Mouse (Mus musculus) adrenal gland, postnatal 25 days (tissue): ENCODE data around the gene Klhdc4. TPM values are rescaled to one million over a fixed set of nuclear protein-coding genes. Genes with fewer than 3 reads are reported as not detected.

Source experiments
- DNase-seq: peaks from one replicate; pipeline ENCODE4 v3.0.0; 2021; ENCODE audit warnings: mixed read lengths
- long read RNA-seq: library from polyadenylated mRNA; stranded (forward); transcript quantifications from one replicate; pipeline ENCODE4 v2.0.0, GENCODE M21; 2021
- total RNA-seq: library from RNA; stranded (reverse); gene quantifications from 2 replicates; pipeline ENCODE4 v1.2.3, GENCODE M21; 2021

Klhdc4 gene
- 29.1 and 30.5 TPM in 2 replicates for total RNA-seq
- long read RNA-seq, transcript Klhdc4-201 (12 exons, 2,078 nt), result major isoform, 55 of 68 reads
- long read RNA-seq, partial matches to known transcripts, result 6 of 68 reads
- long read RNA-seq, other reads (novel, unspliced or antisense), result 7 of 68 reads

DNA sequence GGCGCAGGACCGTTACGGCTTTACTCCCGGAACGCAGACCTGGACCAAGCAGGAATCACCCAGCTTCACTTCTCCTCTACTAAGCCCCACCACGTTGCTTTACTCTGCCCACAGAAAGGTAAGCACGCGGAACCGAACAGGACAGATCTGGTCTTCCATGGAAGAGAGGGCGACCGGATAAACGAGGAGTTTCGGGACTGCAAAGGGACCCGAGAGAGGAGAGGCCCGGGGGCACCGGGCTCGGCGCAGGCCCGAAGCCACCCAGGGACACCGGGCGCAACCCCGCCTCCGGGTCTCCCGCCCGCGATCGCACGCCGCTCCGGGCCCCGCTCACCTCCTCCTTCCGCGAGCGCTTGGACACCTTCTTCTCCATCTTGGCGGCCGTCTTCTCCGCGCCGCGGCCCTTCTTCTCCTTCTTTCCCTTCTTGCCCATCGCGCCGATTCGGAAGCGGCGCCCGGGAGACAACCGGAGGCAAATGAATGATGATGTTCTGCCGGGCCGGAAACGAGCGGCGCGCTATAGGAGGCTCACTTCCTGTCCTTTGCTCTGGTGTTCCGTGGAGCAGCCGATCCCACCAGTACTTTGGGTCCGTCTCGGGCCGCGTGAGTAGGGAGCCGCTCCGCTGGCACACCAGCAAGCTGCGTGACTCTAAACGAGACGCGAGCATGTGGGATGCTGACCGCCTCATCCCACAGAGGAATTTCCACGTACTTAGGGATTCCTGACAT lies at the start of gene Klhdc4:
Gene Klhdc4 (minus strand): TSS at position 522 of the 729 bp plus-strand sequence.
- DNase-seq, result peak; percentile 84

DNA sequence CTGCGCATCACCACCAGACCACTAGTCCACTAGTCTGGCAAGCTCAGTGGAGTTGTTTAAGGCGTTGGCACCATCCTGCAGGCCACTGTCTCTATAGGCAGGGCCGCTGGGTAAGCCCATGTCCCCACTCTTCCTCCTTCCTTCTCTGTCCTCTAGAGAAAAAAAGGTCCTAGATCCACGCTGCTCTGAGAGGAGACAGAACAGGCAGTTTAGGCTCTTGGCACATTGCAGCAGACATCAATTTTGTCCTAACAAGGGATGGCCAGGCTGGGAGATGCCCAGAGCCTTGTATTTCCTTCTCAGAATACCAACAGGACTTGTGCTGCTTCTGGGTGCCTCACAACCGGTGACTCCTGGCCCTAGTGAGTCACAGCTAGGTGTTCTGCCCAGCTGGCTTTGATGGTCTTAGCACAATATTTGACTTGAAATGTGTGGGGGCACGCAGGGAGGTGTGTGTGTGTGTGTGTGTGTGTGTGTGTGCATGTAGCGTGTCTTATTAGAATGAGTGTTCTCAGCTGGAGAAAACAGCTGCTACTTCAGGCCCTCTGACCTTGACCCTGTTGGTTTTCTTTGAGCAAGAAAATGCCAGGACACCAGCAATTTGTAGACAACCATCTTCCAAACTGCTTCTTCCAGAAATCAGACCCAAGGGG lies 48.6 kb upstream of the Klhdc4 start:
- DNase-seq, result no peak

DNA sequence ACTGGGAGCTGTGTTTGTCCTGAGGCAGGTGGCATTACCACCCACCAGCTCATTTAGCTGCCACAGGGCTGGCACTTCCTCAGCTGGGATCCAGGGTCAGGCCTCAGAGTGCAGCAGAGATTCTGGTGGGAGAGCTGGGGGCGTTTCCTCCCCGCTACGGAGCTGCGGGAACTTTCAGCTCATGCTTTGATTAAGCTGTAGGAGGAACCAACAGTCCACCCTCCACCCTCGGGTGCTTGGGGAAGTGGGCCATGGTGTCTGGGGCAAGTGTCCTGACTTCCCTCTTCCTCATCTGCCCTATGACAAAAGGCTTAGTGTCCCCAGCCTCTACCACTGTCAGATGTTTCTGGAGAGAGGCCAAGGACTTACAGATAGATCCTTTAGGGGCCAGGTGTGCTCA lies 47.8 kb upstream of the Klhdc4 start:
- no peak for DNase-seq

DNA sequence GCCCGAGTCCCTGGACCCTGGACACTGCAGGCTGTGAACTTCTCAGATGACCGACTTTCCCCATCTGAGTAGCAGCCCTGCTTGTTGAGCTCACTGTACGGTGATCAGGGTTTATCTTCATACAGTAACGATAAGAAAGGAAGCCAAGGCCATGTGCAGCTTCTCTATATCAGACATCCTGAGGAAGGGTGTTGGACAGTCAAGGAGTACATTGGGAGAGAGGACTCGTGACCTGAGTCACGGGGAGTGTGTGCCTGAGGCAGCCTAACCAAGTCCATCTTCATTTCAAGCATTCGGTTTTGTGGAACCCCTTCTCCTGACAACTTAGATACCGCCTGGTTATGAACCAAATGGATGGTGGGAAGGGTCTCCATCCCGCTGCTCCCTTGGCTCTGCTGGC lies 46.1 kb upstream of the Klhdc4 start:
- no peak for DNase-seq

DNA sequence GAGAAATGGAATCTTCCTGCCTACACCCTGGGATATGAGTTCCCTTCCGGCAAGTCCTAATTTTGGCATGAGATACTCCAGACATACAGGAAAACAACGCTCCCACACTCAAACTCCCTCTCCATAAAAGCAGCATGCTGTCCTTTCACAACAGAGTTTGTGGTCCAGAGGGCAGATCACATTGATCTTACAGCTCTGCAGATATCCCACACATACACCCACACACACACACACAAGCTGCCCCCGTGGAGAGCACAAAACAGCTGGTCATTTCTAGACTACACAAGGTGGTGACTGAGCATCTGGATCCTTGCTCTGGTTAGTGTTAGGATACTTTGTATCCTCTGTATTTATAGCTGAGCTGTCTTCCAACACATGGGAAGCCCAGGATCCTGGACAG lies 45.7 kb upstream of the Klhdc4 start:
- no peak for DNase-seq

DNA sequence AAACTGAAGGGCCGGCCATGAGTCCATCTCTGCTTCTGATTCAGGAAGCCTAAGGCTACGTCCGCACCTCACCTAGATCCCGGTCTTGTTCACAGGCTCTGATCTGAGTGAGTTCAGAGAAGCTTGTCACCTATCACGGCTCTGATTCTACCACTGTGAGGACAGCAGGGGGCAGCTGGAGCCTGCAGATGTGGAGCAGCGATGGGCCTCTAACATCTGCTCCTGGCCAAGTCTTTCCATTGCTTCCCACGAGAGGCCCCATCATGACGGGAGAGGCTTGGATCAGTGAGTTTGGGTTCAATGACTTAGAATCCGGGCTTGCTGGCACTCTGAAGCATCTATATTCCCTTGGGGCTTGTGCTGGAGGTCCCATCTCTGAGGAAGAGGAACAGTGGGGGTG lies 44.7 kb upstream of the Klhdc4 start:
- DNase-seq, result peak; percentile 62

DNA sequence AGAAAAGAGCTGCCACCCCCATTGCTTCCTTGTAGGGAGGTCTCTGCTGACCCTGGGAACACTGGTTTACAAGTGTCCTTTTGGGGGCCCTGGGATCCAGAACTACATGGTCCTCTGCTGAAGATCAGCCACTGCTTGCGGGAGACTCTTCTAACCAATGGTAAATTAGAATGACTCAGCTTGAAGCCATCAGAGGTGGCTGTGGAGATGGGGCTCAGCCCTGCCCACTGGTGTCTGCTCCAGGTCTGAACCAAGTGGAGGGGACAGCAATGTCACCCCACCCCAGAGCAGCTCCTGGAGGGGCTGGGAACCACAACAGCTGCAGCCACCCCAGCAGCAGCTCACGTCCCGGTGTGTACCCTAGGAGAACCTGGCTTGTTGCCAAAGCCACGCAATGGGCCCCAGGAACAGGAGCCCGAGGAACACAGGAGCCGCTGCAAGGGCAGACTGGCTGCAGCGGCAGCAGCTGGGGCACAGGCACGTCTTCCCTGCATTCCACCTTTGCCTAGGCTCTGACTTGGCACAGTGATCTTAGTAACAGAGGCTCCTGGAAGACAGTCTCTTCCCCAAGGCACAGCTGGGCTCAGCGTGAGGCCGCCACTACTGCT lies 42.6 kb upstream of the Klhdc4 start:
- DNase-seq, result peak; percentile 35

DNA sequence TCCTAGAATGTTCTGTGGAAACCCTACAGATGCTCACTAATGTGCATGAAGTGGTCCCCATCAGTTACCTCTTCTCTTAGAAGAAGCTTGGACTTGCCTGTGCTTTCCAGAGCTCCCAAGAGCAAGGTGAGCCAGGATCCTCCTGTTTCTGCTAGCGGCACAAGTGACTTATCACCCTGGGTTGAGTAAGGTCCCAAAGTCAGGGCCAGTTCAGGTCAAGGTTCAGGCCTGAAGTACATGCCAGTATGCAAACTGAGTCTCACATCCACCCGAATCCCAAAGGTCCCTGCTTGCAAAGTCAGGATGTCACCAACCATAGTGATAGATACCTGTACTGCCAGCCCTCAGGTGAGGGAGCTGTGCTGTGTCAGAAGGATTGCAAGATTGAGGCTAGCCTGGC lies 40.8 kb upstream of the Klhdc4 start:
- no peak for DNase-seq

DNA sequence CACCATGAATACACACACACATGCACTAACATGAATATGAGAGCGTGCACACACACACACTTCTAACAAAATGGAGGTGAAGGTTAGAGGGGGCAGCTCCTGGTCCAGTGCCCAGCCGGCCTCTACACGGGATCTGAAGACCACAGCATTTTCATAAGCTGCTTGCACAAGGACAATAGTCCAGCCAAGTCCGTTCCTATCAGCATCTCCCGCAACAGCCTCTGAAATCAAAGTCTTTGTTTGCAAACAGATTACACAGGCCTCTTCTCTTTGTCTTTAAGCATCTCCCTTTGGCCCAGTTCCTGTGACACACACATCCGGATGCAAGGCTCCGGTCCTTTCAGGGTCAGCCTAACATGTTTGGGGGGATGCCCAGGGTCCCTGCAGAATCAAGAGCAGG lies 39.5 kb upstream of the Klhdc4 start:
- DNase-seq, result no peak

DNA sequence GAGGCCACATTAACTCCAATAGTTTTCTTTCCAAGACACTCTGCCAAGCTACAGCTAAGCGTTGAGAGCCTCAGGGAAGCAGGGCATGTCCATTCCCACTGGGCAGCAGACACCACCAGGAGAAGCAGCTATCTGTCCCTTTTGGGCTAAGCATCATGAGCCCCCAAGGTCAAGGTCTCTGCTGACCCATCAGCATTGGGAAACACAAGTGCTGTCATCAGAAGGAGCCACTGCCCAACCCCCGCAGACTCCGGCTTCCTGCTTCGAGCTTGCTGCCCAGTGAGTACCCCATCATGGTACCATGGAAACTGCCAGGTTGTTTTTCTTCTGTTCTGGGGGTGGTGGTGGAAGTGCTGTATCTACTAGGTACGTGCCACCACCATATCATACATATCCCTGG lies 38.8 kb upstream of the Klhdc4 start:
- DNase-seq, result peak; percentile 60

DNA sequence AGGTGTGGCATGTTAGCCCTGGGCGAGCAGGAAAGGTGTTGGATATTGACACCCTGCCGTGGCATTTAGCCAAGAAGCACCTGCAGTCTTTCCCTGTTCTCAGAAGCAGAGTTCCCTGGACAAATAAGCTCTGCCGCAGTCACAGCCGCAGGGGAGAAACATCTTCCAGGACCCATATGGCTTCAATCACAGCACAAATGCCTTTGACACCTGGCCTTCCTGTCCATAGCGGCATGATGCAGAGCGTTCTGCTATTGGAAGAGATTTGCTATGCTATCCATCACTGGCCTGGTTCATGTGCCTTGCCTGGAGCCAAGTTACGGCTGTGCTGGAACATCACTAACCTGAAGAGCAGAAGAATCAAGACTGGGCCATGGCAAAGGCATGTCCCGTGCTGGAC lies 36.0 kb upstream of the Klhdc4 start:
- no peak for DNase-seq

DNA sequence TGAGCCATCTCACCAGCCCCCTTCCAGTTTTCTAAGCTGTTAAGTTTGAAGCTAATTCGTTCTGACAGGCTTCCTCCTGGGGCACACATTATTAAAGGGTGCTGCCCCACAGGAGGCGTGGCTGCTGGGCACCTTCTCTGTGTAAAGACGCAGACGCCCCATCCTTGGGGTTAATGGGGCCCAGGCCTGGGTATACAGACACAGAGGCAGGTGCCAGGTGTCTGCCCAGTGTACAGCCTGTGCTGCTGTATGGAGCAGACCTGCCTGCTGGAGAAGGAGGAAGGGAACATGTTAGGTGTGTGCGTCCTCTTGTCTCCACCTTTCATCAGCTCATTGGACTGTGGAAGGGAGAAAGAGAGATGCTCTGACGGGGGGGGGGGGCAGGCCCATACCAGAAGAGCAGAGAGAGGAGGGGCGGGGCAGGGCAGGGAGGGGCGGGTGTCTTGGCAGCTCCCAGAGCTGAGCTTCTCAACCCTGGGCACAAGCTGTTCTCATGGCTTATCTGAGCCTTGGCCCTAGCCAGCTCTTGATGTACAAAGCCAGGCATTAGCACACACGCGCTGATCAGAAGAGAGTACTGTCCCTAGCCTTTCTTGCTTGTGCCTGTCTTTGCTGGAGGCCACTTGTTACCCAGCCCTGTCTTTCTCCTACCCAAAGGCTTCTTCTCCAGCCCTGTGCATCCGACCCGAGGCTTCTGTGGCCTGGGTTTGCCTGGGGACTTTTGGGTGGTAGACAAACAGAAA lies 32.6 kb upstream of the Klhdc4 start:
- DNase-seq, result no peak

DNA sequence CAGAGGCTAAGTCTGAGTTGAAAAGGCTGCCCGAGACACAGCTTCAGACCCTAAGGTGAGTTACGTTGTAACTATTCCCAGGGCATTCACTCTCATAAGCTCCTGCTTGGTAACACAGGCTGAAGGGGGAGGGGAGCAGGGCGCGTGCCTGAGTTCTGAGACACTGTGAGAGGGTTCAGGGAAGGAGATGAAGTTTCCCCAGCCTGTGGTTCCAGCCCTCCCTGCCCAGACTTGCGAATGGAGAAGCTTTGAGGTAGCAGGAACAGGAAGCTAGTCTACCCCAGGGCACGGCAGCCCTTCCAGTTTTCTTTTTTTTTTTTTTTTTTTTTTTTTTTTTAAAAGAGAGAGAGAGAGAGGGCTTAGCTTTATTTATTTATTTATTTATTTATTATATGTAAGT lies 31.9 kb upstream of the Klhdc4 start:
- DNase-seq, result no peak

DNA sequence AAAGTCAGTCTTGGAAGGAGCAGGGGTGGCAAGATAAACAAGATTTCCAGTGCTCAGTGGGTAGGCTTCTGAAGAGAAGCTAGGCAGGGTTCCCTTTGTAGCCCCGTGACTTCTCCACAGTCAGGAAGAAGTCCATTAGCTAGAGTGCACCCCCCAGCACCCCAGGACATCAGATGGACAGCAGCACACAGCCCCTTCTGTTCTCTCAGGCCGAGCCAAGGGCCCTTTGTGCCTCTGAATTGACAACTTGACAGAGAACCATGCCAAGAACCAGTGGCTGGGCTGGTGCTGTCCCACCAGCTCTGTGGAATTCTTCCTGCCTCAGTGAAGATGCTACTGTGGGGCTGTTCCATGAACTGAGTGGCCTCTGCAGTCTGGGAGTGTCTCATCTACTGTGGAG lies 28.4 kb upstream of the Klhdc4 start:
- DNase-seq, result no peak

DNA sequence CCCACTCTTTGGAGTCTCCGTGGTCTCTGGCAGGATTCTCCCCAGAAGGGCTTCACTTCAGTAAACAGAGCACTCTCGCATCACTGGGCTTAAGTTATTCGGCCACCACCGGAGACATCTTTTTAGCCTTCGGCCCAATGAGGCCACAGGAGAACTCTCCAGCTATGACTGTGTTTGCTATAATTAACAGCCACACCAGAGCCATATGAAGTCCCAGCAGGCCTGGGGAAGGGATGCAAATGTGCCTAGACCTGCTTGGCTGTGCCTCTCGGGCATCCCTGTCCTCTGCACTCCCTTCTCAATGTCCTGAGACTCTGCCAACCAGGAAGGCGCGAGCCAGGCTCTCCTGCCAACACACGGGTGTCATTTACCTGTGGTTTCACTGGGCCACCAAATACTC lies 28.0 kb upstream of the Klhdc4 start:
- DNase-seq, result no peak

DNA sequence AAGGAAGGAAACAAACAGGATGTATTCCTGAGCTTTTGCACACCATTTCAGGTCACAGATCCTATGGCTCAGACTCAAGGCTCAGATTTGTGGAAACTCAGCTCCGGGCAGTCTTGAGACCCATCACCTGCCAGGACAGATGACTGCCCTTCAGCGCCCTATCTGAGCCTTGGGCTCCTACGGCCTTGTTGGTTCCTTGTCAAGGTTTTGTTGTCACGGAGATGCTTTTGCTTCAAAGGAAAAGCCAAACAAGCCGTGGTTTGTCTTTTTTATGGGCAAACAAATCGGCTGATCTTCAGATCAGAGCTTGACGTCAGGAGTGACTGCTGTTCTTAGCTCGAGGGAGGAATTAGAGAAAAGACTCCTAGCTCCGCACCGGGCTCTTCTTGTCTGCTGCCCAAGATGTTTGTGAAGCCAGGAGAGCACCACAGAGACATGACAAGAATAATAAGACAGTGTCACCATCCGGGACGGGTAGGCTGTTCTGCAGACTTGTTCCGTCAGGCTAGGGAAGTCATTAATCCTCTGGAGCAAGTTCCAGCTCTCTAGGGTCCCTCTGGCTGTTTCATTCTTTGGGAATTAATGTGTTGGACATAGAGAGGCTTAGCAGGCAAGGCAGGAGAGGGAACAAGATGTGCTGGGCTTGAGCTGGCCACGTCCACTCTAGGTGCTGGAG lies 26.8 kb upstream of the Klhdc4 start:
- DNase-seq, result no peak

DNA sequence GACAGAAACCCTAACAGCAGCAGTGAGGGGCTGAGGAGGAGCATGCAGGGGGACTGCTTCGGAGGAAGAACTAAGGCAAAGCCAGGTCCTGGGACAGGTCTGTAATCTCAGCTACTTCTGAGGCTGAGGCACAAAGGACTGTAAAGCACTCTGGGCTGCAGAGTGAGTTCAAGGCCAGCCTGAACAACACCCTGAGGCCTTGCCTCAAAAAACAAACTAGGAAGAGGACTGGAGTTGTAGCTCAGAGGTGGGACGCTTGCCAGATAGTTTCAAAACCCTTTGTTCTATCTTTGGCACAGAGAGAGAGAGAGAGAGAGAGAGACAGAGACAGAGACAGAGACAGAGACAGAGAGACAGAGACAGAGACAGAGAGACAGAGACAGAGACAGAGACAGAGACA lies 24.2 kb upstream of the Klhdc4 start:
- peak; percentile 55 for DNase-seq

DNA sequence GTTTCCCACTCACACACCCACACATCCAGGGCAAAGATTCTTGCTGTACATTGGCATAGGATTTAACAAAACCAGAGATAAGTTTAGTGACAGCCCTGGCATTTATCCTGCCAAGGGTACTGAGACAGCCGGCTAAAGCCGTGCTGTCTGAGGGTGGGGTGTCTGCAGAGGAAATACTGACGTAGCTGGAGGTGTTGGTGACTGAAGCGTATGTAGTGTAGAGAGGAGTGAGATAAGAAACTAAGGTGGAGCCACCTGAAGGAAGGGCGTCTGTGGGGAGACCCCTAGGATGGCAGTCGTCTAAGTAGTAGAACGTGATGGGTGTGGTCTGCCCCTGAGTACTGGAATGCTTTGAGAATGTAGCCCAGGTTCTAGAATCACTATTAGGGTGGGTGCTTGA lies 23.1 kb upstream of the Klhdc4 start:
- no peak for DNase-seq

DNA sequence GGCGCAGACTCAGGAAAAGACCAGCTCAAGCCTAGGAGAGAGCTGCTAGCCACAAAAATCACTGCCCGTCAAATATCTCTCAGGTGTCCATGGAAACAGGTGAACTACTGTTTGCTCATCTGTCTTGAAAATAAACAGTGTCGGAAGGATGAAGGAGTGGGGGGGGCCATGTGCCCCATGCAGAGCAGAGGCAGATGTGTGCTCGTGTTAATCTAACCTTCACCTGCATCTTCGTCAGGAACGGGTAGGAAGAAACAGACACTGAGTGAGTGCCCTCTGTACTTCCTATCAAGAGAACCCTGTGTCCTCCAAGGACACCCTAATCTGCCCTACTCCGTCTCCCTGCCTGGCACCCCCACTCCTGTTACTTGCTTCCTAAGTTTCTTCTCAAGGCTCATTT lies 22.3 kb upstream of the Klhdc4 start:
- no peak for DNase-seq

DNA sequence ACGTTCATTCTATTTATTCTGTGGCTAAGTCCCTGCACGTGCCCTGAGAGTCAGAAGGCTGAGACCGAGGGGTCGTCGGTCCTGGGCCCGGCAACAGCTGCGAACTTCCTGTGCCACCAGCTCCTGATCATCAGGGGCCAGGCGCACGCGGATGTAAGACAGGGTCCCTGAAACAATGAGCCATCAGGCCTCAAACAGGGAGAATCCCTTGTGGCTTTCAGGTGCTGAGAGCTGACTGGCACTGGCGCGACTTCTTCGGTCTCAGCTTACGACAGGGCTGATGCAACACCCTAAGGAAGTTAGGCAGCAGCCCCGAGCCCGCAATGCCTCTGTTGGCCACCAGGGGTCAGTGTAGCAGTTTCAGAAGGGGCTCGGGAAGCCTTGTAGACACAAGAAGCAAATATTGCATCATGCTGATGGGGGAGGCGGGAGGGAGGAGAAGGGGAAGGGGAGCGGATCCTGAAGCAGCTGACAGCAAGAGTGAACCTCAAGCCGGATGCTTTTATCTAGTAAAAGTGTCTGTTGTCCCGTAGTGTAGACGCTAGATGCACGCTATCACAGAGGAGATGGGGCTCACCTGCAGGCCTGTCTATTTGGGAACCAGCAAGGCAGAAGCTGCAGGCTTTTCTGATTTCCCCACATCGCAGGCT lies 21.6 kb upstream of the Klhdc4 start:
- peak; percentile 96 for DNase-seq

DNA sequence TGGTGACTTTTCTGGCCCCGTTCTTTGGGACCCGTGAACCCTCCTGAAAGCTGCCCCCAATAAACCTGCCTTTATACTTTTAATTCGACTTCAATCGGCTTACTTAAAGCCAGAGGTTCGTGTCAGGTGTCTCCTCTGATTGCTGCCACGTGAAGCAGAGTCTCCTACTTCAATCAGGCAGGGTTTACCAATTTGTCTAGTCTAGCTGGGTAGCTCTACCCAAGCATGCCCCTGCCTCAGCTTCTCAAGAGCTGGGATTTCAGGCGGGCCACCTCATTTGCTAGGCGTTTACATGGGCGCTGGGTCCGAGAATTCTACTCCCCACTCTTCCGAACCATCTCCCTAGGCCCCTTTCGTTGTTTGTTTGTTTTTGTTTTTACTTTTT lies 21.1 kb upstream of the Klhdc4 start:
- no peak for DNase-seq

DNA sequence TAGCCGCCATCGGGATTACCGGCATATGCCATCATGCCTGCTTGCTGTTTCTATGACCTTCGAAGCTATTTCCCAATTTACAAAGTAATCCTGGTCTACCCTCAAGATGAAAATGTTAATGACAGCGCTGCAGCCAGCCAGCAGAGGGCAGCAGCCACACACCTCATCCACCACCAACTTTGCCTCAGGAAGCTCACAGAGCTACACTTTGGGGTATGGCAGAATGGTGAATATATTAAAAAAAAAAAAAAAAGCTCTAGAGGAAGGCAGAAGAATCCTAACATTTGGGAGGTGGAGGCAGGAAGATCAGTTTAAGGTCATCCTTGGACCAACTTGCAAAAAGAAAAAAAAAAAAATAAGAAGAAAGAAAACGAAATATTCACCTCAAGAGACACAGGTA lies 20.6 kb upstream of the Klhdc4 start:
- peak; percentile 73 for DNase-seq
